8 mouse cellular contexts compared by ENCODE assay signal in the genomic region with DNA sequence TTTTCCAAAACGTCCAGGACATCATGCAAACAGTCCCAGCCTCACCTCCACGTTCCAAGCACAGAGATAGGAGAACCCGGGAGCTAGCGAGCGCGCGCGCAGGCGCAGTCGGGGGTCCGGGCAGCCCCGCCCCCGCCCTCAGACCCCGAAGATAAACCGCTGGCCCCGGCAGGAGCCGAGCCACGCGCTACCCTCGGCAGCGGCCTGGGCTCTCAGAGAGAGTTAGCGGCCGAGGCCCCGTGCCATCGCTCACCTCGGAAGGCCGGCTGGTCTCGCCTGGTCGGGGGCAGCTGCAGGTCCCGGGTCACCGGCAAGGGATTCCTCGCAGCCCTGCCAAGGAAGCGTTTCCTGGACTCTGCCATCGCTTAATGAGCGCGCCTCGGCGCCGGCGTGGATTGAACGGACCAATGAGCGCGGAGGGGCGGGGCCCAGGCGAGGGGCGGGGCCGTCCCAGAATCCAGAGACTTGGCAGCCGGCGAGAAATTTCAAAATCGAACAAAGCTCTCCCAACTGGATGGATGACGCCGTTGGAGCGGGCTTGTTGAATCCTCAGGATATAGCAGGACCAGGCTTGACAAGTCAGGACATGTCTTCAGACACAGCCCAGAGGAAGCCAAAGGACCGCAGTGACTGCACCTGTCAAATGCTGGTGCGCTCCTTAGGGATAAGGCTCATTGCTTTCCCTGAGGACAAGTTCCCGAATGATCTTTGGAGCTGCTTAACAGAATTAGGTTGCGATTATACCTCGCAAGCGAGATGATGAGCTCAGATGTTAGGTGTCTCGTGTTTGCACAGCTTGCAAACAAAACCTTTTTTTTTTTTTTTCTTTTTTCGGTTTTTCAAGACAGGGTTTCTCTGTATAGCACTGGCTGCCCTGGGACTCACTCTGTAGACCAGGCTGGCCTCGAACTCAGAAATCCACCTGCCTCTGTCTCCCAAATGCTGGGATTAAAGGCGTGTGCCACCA. TPM values are rescaled to one million over a fixed set of nuclear protein-coding genes. Genes with fewer than 3 reads are reported as not detected.
DNase-seq lines count a peak whose midpoint lies in the region; ATAC-seq and TF ChIP-seq lines count a peak whose summit lies in the region.

A gene (minus strand): TSS at position 389 of the 967 bp plus-strand sequence.

- peak within 1 kb of the TSS; percentile 97 for H3K4me3 ChIP-seq in bone marrow, adult 2 months (replicated peaks; ENCODE audit: control insufficient read depth, low read depth, low read length)
- peak within 1 kb of the TSS; percentile 89 for H3K4me3 ChIP-seq in embryonic facial prominence, embryonic 15.5 days (replicated peaks)
- H3K4me3 ChIP-seq in limb, embryonic 14.5 days (replicated peaks; ENCODE audit: low read length): peak within 1 kb of the TSS; percentile 80
- peak within 1 kb of the TSS; percentile 89 for H3K4me3 ChIP-seq in midbrain, postnatal 0 days (ENCODE audit: low read depth, low read length)

- peak; percentile 85 for TF ChIP-seq POLR2A in bone marrow, adult 2 months (IDR thresholded peaks at IDR 0.05; ENCODE audit: borderline replicate concordance, control insufficient read depth, low read depth, low read length)
- no peak; the same call in 1 of the 2 replicates for TF ChIP-seq POLR2A in limb, embryonic 14.5 days (IDR thresholded peaks at IDR 0.05; ENCODE audit: borderline replicate concordance, extremely low read depth, insufficient read depth, insufficient read length)

- H3K9ac ChIP-seq in embryonic facial prominence, embryonic 15.5 days: peak within 1 kb of the TSS; percentile 69
- peak within 1 kb of the TSS; percentile 67 for H3K9ac ChIP-seq in limb, embryonic 14.5 days (ENCODE audit: low read depth, low read length, severe bottlenecking)
- peak within 1 kb of the TSS; percentile 54 for H3K9ac ChIP-seq in midbrain, postnatal 0 days (replicated peaks; ENCODE audit: low read length, poor library complexity, severe bottlenecking)

- H3K27ac ChIP-seq in bone marrow, adult 2 months (ENCODE audit: control insufficient read depth, insufficient read depth, low read depth, low read length, poor library complexity): peak within 1 kb of the TSS; percentile 84
- H3K27ac ChIP-seq in embryonic facial prominence, embryonic 15.5 days (replicated peaks): peak within 1 kb of the TSS; percentile 85
- peak within 1 kb of the TSS; percentile 65; the same call in 1 of the 2 replicates for H3K27ac ChIP-seq in limb, embryonic 14.5 days (replicated peaks; ENCODE audit: low read depth, low read length)
- H3K27ac ChIP-seq in midbrain, postnatal 0 days (ENCODE audit: low read depth, low read length): peak within 1 kb of the TSS; percentile 63; the same call in 1 of the 2 replicates

- peak within 1 kb of the TSS; percentile 71 for H3K4me2 ChIP-seq in embryonic facial prominence, embryonic 15.5 days (replicated peaks)
- peak within 1 kb of the TSS; percentile 72 for H3K4me2 ChIP-seq in limb, embryonic 14.5 days (replicated peaks; ENCODE audit: low read depth, low read length, severe bottlenecking)
- peak within 1 kb of the TSS; percentile 84 for H3K4me2 ChIP-seq in midbrain, postnatal 0 days (ENCODE audit: low read depth, low read length, poor library complexity, severe bottlenecking)

- TF ChIP-seq CTCF in bone marrow, adult 2 months (IDR thresholded peaks at IDR 0.05; ENCODE audit: control insufficient read depth, insufficient read depth, low read length): no peak
- no peak for TF ChIP-seq CTCF in midbrain, postnatal 0 days (IDR thresholded peaks at IDR 0.05)

- no peaks in the 10 kb centered on the region for H3K36me3 ChIP-seq in embryonic facial prominence, embryonic 15.5 days
- H3K36me3 ChIP-seq in limb, embryonic 14.5 days (ENCODE audit: control insufficient read depth, insufficient read depth, low read length): no peaks in the 10 kb centered on the region
- H3K36me3 ChIP-seq in midbrain, postnatal 0 days (ENCODE audit: insufficient read depth, low read length): no peaks in the 10 kb centered on the region

- H3K4me1 ChIP-seq in bone marrow, adult 2 months (ENCODE audit: control insufficient read depth, insufficient read depth, low read length): no peaks in the 10 kb centered on the region
- H3K4me1 ChIP-seq in embryonic facial prominence, embryonic 15.5 days: peaks cover 18% of the 10 kb centered on the region
- H3K4me1 ChIP-seq in limb, embryonic 14.5 days (ENCODE audit: control insufficient read depth, insufficient read depth, low read length): peaks cover 10% of the 10 kb centered on the region; the same call in 1 of the 2 replicates
- H3K4me1 ChIP-seq in midbrain, postnatal 0 days (ENCODE audit: insufficient read depth, low read length): no peaks in the 10 kb centered on the region

- WGBS in bone marrow, adult 2 months: 3% methylated on average over 63 of the region's 63 CpGs
- WGBS in embryonic facial prominence, embryonic 15.5 days: 1% methylated on average over 63 of the region's 63 CpGs
- 3% methylated on average over 63 of the region's 63 CpGs for WGBS in limb, embryonic 14.5 days
- WGBS in midbrain, postnatal 0 days: 2% methylated on average over 62 of the region's 63 CpGs

- H3K27me3 ChIP-seq in embryonic facial prominence, embryonic 15.5 days: no peaks in the 10 kb centered on the region
- H3K27me3 ChIP-seq in limb, embryonic 14.5 days (ENCODE audit: control insufficient read depth, insufficient read depth, low read length): no peaks in the 10 kb centered on the region
- H3K27me3 ChIP-seq in midbrain, postnatal 0 days (ENCODE audit: insufficient read depth, low read length): no peaks in the 10 kb centered on the region

- ATAC-seq in embryonic facial prominence, embryonic 15.5 days (ENCODE audit: insufficient number of reproducible peaks, low FRiP score, low TSS enrichment, low read depth): peak; percentile 96
- ATAC-seq in limb, embryonic 14.5 days (ENCODE audit: low FRiP score, low read depth): peak; percentile 98
- ATAC-seq in midbrain, postnatal 0 days (ENCODE audit: low FRiP score): peak; percentile 99

- H3K9me3 ChIP-seq in embryonic facial prominence, embryonic 15.5 days (replicated peaks): no peaks in the 10 kb centered on the region
- no peaks in the 10 kb centered on the region for H3K9me3 ChIP-seq in limb, embryonic 14.5 days (ENCODE audit: control insufficient read depth, low read length)
- H3K9me3 ChIP-seq in midbrain, postnatal 0 days (ENCODE audit: low read length): no peaks in the 10 kb centered on the region

- peak; percentile 87 for DNase-seq in 416B (ENCODE audit: low read depth)
- peak; percentile 84 for DNase-seq in heart, adult 8-10 months (ENCODE audit: low spot score)
- DNase-seq in kidney, adult 9 months: peak; percentile 92
- DNase-seq in limb, embryonic 14.5 days (ENCODE audit: low spot score): peak; percentile 94
- peak; percentile 94 for DNase-seq in midbrain, postnatal 0 days (ENCODE audit: low spot score)
- peak; percentile 78 to 80 for DNase-seq in spleen, postnatal 14 days (ENCODE audit: low spot score in 2 of 2)

RNA-seq across cellular contexts. Expression of the gene that starts here (rescaled TPM):
- 29.1 and 30.2 TPM in 2 replicates for polyA plus RNA-seq in bone marrow, adult 2 months (2011; ENCODE audit: insufficient read depth, insufficient read length, low replicate concordance, missing spikeins)
- polyA plus RNA-seq in embryonic facial prominence, embryonic 15.5 days (2015; fragmentation: Nextera tagmentation; extraction: Ambion mirVana): 35.6 and 38.4 TPM in 2 replicates
- total RNA-seq in heart, adult 8-10 months (2022): 1 to 10 TPM in 1 of 4 experiments, under 1 TPM in 3; 0.19 to 1.6 (median 0.38) TPM
- polyA plus RNA-seq in limb, embryonic 14.5 days (2012; rRNA removed): 30.6 and 36.7 TPM in 2 replicates
- 40.3 and 43.0 TPM in 2 replicates for polyA plus RNA-seq in limb, embryonic 14.5 days (2014; fragmentation: Nextera tagmentation; extraction: Ambion mirVana)
- 4.1 and 7.5 TPM in 2 replicates for total RNA-seq in midbrain, postnatal 0 days (2014; rRNA removed)
- polyA plus RNA-seq in midbrain, postnatal 0 days (2015; fragmentation: Nextera tagmentation; extraction: Ambion mirVana): 5.1 and 5.4 TPM in 2 replicates

Comparison
In these comparisons a context has a peak if more than half of its experiments do, and no peak if none do; other contexts are left out.
1. Peak in every context shown above with its lines: DNase-seq, ATAC-seq, H3K4me3 ChIP-seq and H3K27ac ChIP-seq.